Mouse (Mus musculus) stomach, postnatal 0 days (tissue): ENCODE measurements around the gene Mmrn2.

Experiments used
- CTCF ChIP-seq: IDR thresholded peaks from 2 replicates; pipeline ENCODE4 v1.5.1; 2016; ENCODE audit warnings: antibody characterized with exemption, low read depth, mild to moderate bottlenecking, moderate library complexity
- EP300 ChIP-seq: optimal IDR thresholded peaks from 2 replicates; pipeline ENCODE3; 2016; ENCODE audit warnings: antibody characterized with exemption

DNA sequence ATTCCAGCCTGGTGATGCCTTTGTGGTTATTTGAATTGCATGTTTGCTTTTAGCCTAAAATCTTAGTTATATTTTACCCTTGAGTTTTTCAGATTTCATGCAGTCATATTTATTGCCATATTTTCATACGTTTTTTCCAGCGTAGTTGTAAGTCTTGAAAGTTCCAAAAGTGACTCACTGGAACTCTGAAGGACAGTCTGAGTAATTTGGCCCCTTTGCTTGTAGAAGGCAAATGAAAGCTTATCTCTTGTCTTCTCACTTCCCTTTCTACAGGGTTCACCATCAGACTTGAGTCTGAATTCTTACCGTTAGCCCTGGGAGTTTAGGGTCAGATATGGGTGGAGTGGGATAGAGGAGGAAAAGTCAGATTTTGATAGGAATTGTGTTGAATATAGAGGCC, 48.7 kb upstream of the Mmrn2 start:
- TF ChIP-seq CTCF, result no peak
- TF ChIP-seq EP300, result no peak
